Mouse (Mus musculus) midbrain, postnatal 0 days (tissue): ENCODE measurements around the gene Cog5. TPM values are rescaled to one million over a fixed set of nuclear protein-coding genes. Genes with fewer than 3 reads are reported as not detected.

ENCODE experiments used
- ATAC-seq: fragments of 200-750 bp; cut with Nextera tagmentation; 2 replicates; pipeline ENCODE4 v1.8.0; 2017; ENCODE audit warnings: moderate number of reproducible peaks, mild to moderate bottlenecking, moderate TSS enrichment, moderate library complexity; ENCODE audit not compliant: low FRiP score
- DNase-seq: peaks from one replicate; pipeline ENCODE4 v3.0.0-alpha.2; 2015; ENCODE audit warnings: low spot score
- H3K27ac ChIP-seq: fragments of 300-500 bp; sonication (generic); 2 replicates; pipeline ENCODE4 v1.5.1; 2014; ENCODE audit warnings: low read depth, mild to moderate bottlenecking, low read length, mixed read lengths
- H3K27me3 ChIP-seq: fragments of 300-500 bp; sonication (generic); 2 replicates; pipeline ENCODE4 v1.6.1; 2014; ENCODE audit warnings: low read length, control low read depth, mixed read lengths; ENCODE audit not compliant: insufficient read depth
- H3K36me3 ChIP-seq: fragments of 300-500 bp; sonication (generic); 2 replicates; pipeline ENCODE4 v1.6.1; 2014; ENCODE audit warnings: low read length, control low read depth, mixed read lengths; ENCODE audit not compliant: insufficient read depth
- H3K4me1 ChIP-seq: fragments of 300-500 bp; sonication (generic); 2 replicates; pipeline ENCODE4 v1.6.1; 2014; ENCODE audit warnings: mild to moderate bottlenecking, control low read depth, antibody characterized with exemption, low read length, mixed read lengths; ENCODE audit not compliant: insufficient read depth
- H3K4me2 ChIP-seq: fragments of 300-500 bp; sonication (generic); 2 replicates; pipeline ENCODE4 v1.6.1; 2014; ENCODE audit warnings: low read depth, mild to moderate bottlenecking, low read length, mixed read lengths; ENCODE audit not compliant: poor library complexity, severe bottlenecking
- H3K4me3 ChIP-seq: fragments of 300-500 bp; sonication (generic); 2 replicates; pipeline ENCODE4 v1.5.1; 2014; ENCODE audit warnings: low read depth, mild to moderate bottlenecking, low read length, moderate library complexity
- H3K9ac ChIP-seq: fragments of 300-500 bp; sonication (generic); replicated peaks from 2 replicates; pipeline ENCODE4 v1.6.1; 2014; ENCODE audit warnings: mild to moderate bottlenecking, low read length, moderate library complexity, mixed read lengths; ENCODE audit not compliant: poor library complexity, severe bottlenecking
- H3K9me3 ChIP-seq: fragments of 300-500 bp; sonication (generic); 2 replicates; pipeline ENCODE4 v1.6.1; 2016; ENCODE audit warnings: low read length, control low read depth
- CTCF ChIP-seq: IDR thresholded peaks from 2 replicates; pipeline ENCODE4 v1.5.1; 2016; ENCODE audit warnings: antibody characterized with exemption, mild to moderate bottlenecking
- WGBS: fragments of 180-500 bp; shearing (Covaris S2); extraction: QIAGEN DNeasy Blood & Tissue Kit; methylation state at CpG from one replicate; pipeline ENCODE4 v1.1.7; 2014; 5-methylcytosine and 5-hydroxymethylcytosine counted together
- polyA plus RNA-seq: library from polyadenylated mRNA; unstranded; fragments of >200 nt; fragmentation: Nextera tagmentation; extraction: Ambion mirVana; gene quantifications from 2 replicates; pipeline ENCODE4 v1.2.1, GENCODE M21; 2015
- total RNA-seq: library from RNA; depleted of rRNA; stranded (reverse); fragments of >200 nt; gene quantifications from 2 replicates; pipeline ENCODE4 v1.2.3, GENCODE M21; 2014

The Cog5 gene
- total and polyA plus RNA-seq, 2 experiments from 2014 or later, result 18.8 to 41.1 TPM

DNA sequence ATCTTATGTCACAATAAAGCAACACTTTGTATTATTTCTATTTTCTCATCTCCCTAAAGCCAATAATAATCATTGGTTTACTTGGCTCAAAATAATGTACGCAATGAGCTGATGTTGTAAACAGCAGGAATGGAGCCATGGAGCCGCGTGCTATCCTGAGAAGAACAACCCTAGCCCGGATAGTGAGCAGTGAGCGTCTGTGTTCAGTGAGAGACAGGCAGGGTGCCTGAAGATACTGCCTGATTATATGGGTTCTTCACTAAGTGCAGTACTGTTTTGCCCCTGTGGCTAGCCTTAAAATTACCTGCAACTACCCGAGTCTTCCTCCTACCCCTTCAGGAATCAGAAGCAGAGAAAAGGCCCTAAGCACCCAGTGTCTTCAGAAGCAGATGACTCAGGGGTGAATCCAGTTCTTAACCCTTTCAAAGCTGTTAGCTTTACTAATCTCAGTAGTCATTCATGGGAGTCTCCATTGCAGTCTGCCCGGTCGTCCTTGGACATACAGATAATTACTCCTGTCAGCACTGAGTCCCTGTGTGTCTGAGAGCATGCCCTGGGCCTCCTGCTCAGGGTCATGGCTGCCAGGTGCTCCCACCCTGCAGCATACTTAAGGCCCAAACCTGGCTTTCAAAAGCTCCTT, 240.5 kb downstream of the Cog5 start:
- no peak for TF ChIP-seq CTCF
- 0 out of 2 replicates have a peak, but pooled peaks cover 7% of the 10 kb centered on the region for H3K4me1 ChIP-seq
- no peak overlapping the region for H3K9ac ChIP-seq
- H3K9me3 ChIP-seq, result no peaks in the 10 kb centered on the region
- no peak overlapping the region for H3K4me3 ChIP-seq
- H3K27me3 ChIP-seq, result no peaks in the 10 kb centered on the region
- no peak for ATAC-seq
- no peak for DNase-seq
- no peaks in the 10 kb centered on the region for H3K36me3 ChIP-seq
- no peak overlapping the region for H3K27ac ChIP-seq
- no peak overlapping the region for H3K4me2 ChIP-seq
- 26% methylated on average over 8 of the region's 8 CpGs for WGBS

- Histone ChIP-seq H3K4me1 (0 out of 2 replicates have a peak, but pooled peaks cover 7% of the 10 kb centered on the region), H3K9ac (no peak overlapping the region), H3K4me3 (no peak overlapping the region), H3K9me3 (no peaks in the 10 kb centered on the region), H3K27ac (no peak overlapping the region; the same call in 1 of the 2 replicates), H3K36me3 (no peaks in the 10 kb centered on the region), H3K27me3 (no peaks in the 10 kb centered on the region), H3K4me2 (no peak overlapping the region)
- 18% methylated on average over 2 of the region's 2 CpGs for WGBS
- ATAC-seq, result peak; percentile 69
- TF ChIP-seq CTCF, result no peak
- DNase-seq, result peak; percentile 67
Measured at GRCm38 (mm10) chr12:31895888-31896287, 241.2 kb downstream of the Cog5 start.

DNA sequence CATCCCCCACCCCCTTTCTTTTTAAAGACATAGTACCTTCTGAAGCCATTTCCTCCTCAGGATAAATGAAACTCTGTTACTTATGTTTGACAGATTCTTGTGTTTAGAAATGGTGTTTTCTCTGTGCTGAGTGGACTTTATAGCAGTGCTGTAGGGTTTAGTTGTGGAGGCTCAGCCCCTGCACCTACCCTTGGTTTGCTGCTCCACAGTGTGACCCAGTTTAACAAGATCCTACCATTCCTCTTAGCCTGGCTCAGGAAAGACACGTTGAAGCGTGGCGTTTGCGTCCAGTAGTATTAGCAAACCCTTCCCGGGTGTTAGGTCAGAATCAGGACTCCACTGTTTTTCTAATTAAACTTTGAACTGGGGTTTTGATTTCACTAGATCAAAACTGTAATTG, 241.6 kb downstream of the Cog5 start:
- Histone ChIP-seq H3K4me2 (no peak overlapping the region), H3K27ac (no peak overlapping the region), H3K27me3 (no peaks in the 10 kb centered on the region), H3K4me1 (0 out of 2 replicates have a peak, but pooled peaks cover 7% of the 10 kb centered on the region), H3K4me3 (no peak overlapping the region), H3K9me3 (no peaks in the 10 kb centered on the region), H3K36me3 (no peaks in the 10 kb centered on the region), H3K9ac (no peak overlapping the region)
- DNase-seq (no peak), ATAC-seq (0 out of 2 replicates have a peak, but pooled peaks have one; percentile 18)
- 24% methylated on average over 5 of the region's 5 CpGs for WGBS
- TF ChIP-seq CTCF, result no peak

- peak; percentile 71 for DNase-seq
- 30% methylated on average over 8 of the region's 8 CpGs for WGBS
Measured at GRCm38 (mm10) chr12:31896986-31897385, 242.3 kb downstream of the Cog5 start.

DNA sequence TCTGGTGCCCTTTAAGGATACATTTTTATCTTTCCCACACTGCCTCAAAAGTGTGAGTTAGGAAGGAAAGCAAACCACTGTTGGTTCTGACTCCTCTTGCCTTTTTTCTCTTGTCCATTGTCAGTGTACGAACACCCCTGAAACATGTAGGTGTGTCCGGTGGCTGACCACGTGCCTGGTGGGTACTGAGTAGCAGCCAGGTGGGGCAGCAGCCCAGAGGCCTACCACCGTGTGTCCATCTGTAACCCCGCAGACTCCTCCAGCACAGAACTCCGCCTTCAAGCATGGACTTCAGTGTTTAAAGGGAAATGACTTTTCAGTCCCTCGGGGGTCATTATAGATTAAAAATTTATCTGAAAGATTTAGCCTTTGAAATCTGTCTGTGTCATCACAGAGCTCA, 242.8 kb downstream of the Cog5 start:
- ATAC-seq, result no peak
- H3K9me3 ChIP-seq, result no peaks in the 10 kb centered on the region
- H3K36me3 ChIP-seq, result no peaks in the 10 kb centered on the region
- no peak for DNase-seq
- TF ChIP-seq CTCF, result no peak
- WGBS, result 51% methylated on average over 7 of the region's 7 CpGs
- no peak overlapping the region for H3K4me3 ChIP-seq
- H3K4me1 ChIP-seq, result 0 out of 2 replicates have a peak, but pooled peaks cover 7% of the 10 kb centered on the region
- no peaks in the 10 kb centered on the region for H3K27me3 ChIP-seq
- H3K9ac ChIP-seq, result no peak overlapping the region
- H3K4me2 ChIP-seq, result no peak overlapping the region
- 0 out of 2 replicates have a peak overlapping the region, but pooled peaks have one; percentile 34 for H3K27ac ChIP-seq

More at GRCm38 (mm10) chr12:31896986-31897385, 242.3 kb downstream of the Cog5 start:
- no peak overlapping the region for H3K4me2 ChIP-seq
- H3K27me3 ChIP-seq, result no peaks in the 10 kb centered on the region
- no peak overlapping the region for H3K4me3 ChIP-seq
- ATAC-seq, result peak; percentile 61
- TF ChIP-seq CTCF, result peak; percentile 58
- no peaks in the 10 kb centered on the region for H3K9me3 ChIP-seq
- H3K27ac ChIP-seq, result no peak overlapping the region
- no peaks in the 10 kb centered on the region for H3K36me3 ChIP-seq
- no peak overlapping the region for H3K9ac ChIP-seq
- H3K4me1 ChIP-seq, result 0 out of 2 replicates have a peak, but pooled peaks cover 7% of the 10 kb centered on the region

DNA sequence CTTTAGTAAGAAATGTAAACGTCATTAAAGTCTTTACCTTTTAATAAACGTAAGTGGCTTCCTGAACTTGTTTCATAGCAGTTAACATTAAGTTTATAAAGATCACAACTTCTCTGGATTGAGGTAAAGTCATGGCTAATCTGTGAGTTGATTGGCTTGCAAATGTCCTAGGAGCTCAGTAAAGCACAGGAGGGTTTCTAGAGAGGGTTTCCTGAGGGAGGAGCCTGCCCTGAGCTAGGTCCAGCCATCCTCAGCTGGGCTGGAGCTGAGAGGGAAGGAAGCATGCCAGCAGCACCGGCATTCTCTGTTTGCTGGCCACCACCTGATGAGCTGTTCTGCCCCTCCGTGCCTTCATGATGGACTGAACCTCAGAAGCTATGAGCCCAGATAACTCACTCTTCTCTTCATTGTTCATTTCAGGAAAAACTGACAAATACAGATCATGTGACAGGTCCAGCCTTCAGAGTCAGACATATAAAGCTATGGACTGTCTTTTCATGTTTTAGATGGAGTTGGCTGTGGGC, 245.8 kb downstream of the Cog5 start:
- Histone ChIP-seq H3K27ac (no peak overlapping the region), H3K27me3 (no peaks in the 10 kb centered on the region), H3K4me1 (0 out of 2 replicates have a peak, but pooled peaks cover 10% of the 10 kb centered on the region), H3K4me2 (no peak overlapping the region), H3K36me3 (no peaks in the 10 kb centered on the region), H3K9me3 (no peaks in the 10 kb centered on the region), H3K9ac (no peak overlapping the region), H3K4me3 (no peak overlapping the region)
- ATAC-seq (no peak), DNase-seq (no peak)
- no peak for TF ChIP-seq CTCF
- WGBS, result 76% methylated on average over 4 of the region's 4 CpGs
